Mouse (Mus musculus): ENCODE measurements around the gene Il17rd. TPM values are rescaled to one million over a fixed set of nuclear protein-coding genes. Genes with fewer than 3 reads are reported as not detected.

The Il17rd gene
- polyA plus RNA-seq, 1 experiment from 2014 or later = 0.73 TPM

GRCm38 (mm10) chr14:27004906-27005305, 33.8 kb upstream of the Il17rd start:
- H3K27ac ChIP-seq (ENCODE audit: low read depth, low read length) = no peak overlapping the region
- TF ChIP-seq CTCF (IDR thresholded peaks at IDR 0.05; ENCODE audit: low read depth) = no peak
- no peaks in the 10 kb centered on the region for H3K27me3 ChIP-seq (replicated peaks; ENCODE audit: control insufficient read depth, insufficient read depth, low read length)
- H3K4me3 ChIP-seq (ENCODE audit: low read depth, low read length) = no peak overlapping the region
- ATAC-seq = no peak
- H3K9ac ChIP-seq (ENCODE audit: low read depth, low read length) = no peak overlapping the region
- no peaks in the 10 kb centered on the region for H3K36me3 ChIP-seq (ENCODE audit: control insufficient read depth, insufficient read depth)
- 57% methylated on average over 7 of the region's 7 CpGs for WGBS
- no peak overlapping the region for H3K4me2 ChIP-seq (replicated peaks; ENCODE audit: low read depth)
- no peaks in the 10 kb centered on the region for H3K9me3 ChIP-seq (ENCODE audit: control insufficient read depth)
- 0 out of 2 replicates have a peak, but pooled peaks cover 2% of the 10 kb centered on the region for H3K4me1 ChIP-seq (replicated peaks; ENCODE audit: control insufficient read depth, insufficient read depth, low read length)

DNA sequence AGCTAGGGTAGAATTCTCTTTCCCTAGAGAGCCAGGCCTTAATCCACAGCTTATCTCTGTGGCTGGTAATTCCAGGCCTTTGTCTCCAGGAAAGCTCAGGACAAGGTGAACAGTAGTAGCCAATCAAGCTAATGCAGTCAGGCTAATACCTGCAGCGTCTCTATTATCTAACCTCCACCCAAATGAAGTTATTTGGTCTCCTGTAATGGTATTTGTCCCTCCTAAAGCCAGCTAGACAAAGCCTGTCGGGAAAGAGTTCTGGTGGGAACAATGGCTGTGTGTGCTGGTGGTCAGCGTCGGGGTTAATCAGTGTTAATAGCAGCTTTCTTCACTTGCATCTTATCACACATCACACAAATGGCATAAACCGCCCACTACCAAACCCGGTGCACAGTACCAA, 32.8 kb upstream of the Il17rd start:
- no peak for ATAC-seq
- no peaks in the 10 kb centered on the region for H3K9me3 ChIP-seq (ENCODE audit: control insufficient read depth)
- H3K27me3 ChIP-seq (replicated peaks; ENCODE audit: control insufficient read depth, insufficient read depth, low read length) = no peaks in the 10 kb centered on the region
- TF ChIP-seq CTCF (IDR thresholded peaks at IDR 0.05; ENCODE audit: low read depth) = no peak
- H3K4me1 ChIP-seq (replicated peaks; ENCODE audit: control insufficient read depth, insufficient read depth, low read length) = no peaks in the 10 kb centered on the region
- no peak overlapping the region for H3K4me2 ChIP-seq (replicated peaks; ENCODE audit: low read depth)
- WGBS = 33% methylated on average over 6 of the region's 6 CpGs
- no peak overlapping the region for H3K27ac ChIP-seq (ENCODE audit: low read depth, low read length)
- H3K9ac ChIP-seq (ENCODE audit: low read depth, low read length) = no peak overlapping the region
- H3K4me3 ChIP-seq (ENCODE audit: low read depth, low read length) = no peak overlapping the region
- H3K36me3 ChIP-seq (ENCODE audit: control insufficient read depth, insufficient read depth) = no peaks in the 10 kb centered on the region

DNA sequence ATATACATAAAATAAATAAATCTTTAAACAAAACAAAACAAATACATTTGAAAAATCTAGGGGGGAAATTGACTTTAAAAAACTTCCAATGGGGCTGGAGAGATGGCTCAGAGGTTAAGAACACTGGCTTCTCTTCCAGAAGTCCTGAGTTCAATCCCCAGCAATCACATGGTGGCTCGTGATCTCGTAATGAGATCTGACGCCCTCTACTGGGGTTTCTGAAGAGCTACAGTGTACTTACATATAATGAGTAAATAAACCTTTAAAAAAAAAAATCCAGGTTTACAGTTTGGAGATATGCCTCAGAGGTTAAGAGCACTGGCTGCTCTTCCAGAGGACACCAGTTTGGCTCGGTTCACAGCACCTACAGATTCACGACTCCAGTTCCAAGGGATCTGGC, 27.2 kb upstream of the Il17rd start:
- ATAC-seq = no peak
- H3K36me3 ChIP-seq (ENCODE audit: control insufficient read depth, insufficient read depth) = no peaks in the 10 kb centered on the region
- no peaks in the 10 kb centered on the region for H3K4me1 ChIP-seq (replicated peaks; ENCODE audit: control insufficient read depth, insufficient read depth, low read length)
- TF ChIP-seq CTCF (IDR thresholded peaks at IDR 0.05; ENCODE audit: low read depth) = no peak
- 80% methylated on average over 5 of the region's 5 CpGs for WGBS
- H3K27ac ChIP-seq (ENCODE audit: low read depth, low read length) = no peak overlapping the region
- H3K4me3 ChIP-seq (ENCODE audit: low read depth, low read length) = no peak overlapping the region
- H3K9me3 ChIP-seq (ENCODE audit: control insufficient read depth) = no peaks in the 10 kb centered on the region
- no peak overlapping the region for H3K9ac ChIP-seq (ENCODE audit: low read depth, low read length)
- H3K4me2 ChIP-seq (replicated peaks; ENCODE audit: low read depth) = no peak overlapping the region
- H3K27me3 ChIP-seq (replicated peaks; ENCODE audit: control insufficient read depth, insufficient read depth, low read length) = no peaks in the 10 kb centered on the region

DNA sequence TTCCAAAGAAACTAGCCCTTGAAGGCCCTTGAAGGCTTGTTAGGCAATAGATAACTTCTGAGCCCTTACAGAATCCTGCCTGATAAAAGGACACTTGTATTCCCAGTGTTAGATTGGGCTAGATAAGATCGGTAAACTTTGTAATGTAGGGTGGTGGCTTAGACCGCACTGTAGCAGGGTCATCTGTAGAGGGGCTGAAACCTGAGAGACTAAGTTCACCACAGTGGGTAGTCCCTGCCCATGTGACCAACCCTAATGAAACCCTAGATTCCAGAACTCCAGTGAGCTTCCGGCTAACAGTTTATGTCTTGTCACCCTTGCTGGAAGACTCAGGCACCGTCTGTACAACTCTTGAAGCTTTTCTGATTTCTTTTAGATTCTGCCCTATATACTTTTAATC, 25.1 kb upstream of the Il17rd start:
- no peaks in the 10 kb centered on the region for H3K27me3 ChIP-seq (replicated peaks; ENCODE audit: control insufficient read depth, insufficient read depth, low read length)
- no peaks in the 10 kb centered on the region for H3K4me1 ChIP-seq (replicated peaks; ENCODE audit: control insufficient read depth, insufficient read depth, low read length)
- no peak overlapping the region for H3K4me3 ChIP-seq (ENCODE audit: low read depth, low read length)
- TF ChIP-seq CTCF (IDR thresholded peaks at IDR 0.05; ENCODE audit: low read depth) = no peak
- H3K27ac ChIP-seq (ENCODE audit: low read depth, low read length) = no peak overlapping the region
- no peaks in the 10 kb centered on the region for H3K9me3 ChIP-seq (ENCODE audit: control insufficient read depth)
- no peak for ATAC-seq
- H3K9ac ChIP-seq (ENCODE audit: low read depth, low read length) = no peak overlapping the region
- H3K36me3 ChIP-seq (ENCODE audit: control insufficient read depth, insufficient read depth) = no peaks in the 10 kb centered on the region
- H3K4me2 ChIP-seq (replicated peaks; ENCODE audit: low read depth) = no peak overlapping the region
- WGBS = 29% methylated on average over 4 of the region's 4 CpGs

DNA sequence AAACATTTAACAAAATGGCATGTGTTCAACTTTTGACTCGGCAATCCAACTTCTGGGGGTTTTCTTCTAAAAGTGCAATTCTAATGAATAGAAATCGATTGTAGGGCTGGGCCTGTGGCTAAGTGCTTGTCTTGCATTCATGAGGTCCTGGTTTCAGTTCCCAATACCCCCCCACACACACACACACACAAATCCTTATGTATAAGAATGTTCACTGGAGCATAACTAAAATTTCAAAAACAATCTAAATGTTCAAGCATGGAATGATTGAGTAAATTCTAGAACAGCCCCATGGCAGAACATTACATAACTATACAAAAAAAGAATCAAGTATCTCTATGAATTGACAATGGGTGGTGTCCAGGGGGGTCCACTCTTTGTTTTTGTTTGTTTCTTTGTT, 20.8 kb upstream of the Il17rd start:
- no peak overlapping the region for H3K27ac ChIP-seq (ENCODE audit: low read depth, low read length)
- no peak for TF ChIP-seq CTCF (IDR thresholded peaks at IDR 0.05; ENCODE audit: low read depth)
- H3K4me1 ChIP-seq (replicated peaks; ENCODE audit: control insufficient read depth, insufficient read depth, low read length) = no peaks in the 10 kb centered on the region
- no peak for ATAC-seq
- no peaks in the 10 kb centered on the region for H3K27me3 ChIP-seq (replicated peaks; ENCODE audit: control insufficient read depth, insufficient read depth, low read length)
- no peak overlapping the region for H3K9ac ChIP-seq (ENCODE audit: low read depth, low read length)
- WGBS = 88% methylated on average over 2 of the region's 2 CpGs
- H3K9me3 ChIP-seq (ENCODE audit: control insufficient read depth) = no peaks in the 10 kb centered on the region
- no peak overlapping the region for H3K4me2 ChIP-seq (replicated peaks; ENCODE audit: low read depth)
- H3K36me3 ChIP-seq (ENCODE audit: control insufficient read depth, insufficient read depth) = no peaks in the 10 kb centered on the region
- H3K4me3 ChIP-seq (ENCODE audit: low read depth, low read length) = no peak overlapping the region

DNA sequence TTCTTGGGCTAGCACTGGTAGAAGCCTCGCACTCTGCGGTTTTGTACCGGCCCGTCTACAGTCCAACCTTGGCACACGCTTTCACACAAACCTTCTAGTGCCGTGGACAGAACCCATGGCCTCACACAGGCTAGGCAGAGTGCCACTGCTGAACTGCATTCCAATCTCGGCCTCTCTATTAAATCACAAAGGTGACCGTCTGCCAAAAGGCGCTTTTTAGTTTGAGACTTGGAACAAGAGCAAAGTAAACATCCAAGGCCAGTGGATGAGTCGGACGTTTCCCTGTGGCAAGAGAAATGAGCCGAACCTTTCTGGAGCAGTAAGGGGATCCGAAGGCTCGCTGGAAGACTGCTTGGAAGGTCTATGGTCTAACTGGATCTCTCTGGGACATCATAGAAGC, 18.9 kb upstream of the Il17rd start:
- no peaks in the 10 kb centered on the region for H3K9me3 ChIP-seq (ENCODE audit: control insufficient read depth)
- H3K27me3 ChIP-seq (replicated peaks; ENCODE audit: control insufficient read depth, insufficient read depth, low read length) = no peaks in the 10 kb centered on the region
- H3K4me1 ChIP-seq (replicated peaks; ENCODE audit: control insufficient read depth, insufficient read depth, low read length) = no peaks in the 10 kb centered on the region
- H3K9ac ChIP-seq (ENCODE audit: low read depth, low read length) = no peak overlapping the region
- no peak for TF ChIP-seq CTCF (IDR thresholded peaks at IDR 0.05; ENCODE audit: low read depth)
- WGBS = 71% methylated on average over 14 of the region's 14 CpGs
- no peaks in the 10 kb centered on the region for H3K36me3 ChIP-seq (ENCODE audit: control insufficient read depth, insufficient read depth)
- no peak overlapping the region for H3K27ac ChIP-seq (ENCODE audit: low read depth, low read length)
- no peak overlapping the region for H3K4me3 ChIP-seq (ENCODE audit: low read depth, low read length)
- H3K4me2 ChIP-seq (replicated peaks; ENCODE audit: low read depth) = no peak overlapping the region
- no peak for ATAC-seq

GRCm38 (mm10) chr14:27022876-27023275, 15.9 kb upstream of the Il17rd start:
- no peak for ATAC-seq
- no peak overlapping the region for H3K27ac ChIP-seq (ENCODE audit: low read depth, low read length)
- no peak overlapping the region for H3K4me2 ChIP-seq (replicated peaks; ENCODE audit: low read depth)
- H3K27me3 ChIP-seq (replicated peaks; ENCODE audit: control insufficient read depth, insufficient read depth, low read length) = no peaks in the 10 kb centered on the region
- H3K4me1 ChIP-seq (replicated peaks; ENCODE audit: control insufficient read depth, insufficient read depth, low read length) = no peaks in the 10 kb centered on the region
- H3K9me3 ChIP-seq (ENCODE audit: control insufficient read depth) = no peaks in the 10 kb centered on the region
- H3K36me3 ChIP-seq (ENCODE audit: control insufficient read depth, insufficient read depth) = no peaks in the 10 kb centered on the region
- H3K4me3 ChIP-seq (ENCODE audit: low read depth, low read length) = no peak overlapping the region
- WGBS = 48% methylated on average over 11 of the region's 11 CpGs
- no peak overlapping the region for H3K9ac ChIP-seq (ENCODE audit: low read depth, low read length)
- TF ChIP-seq CTCF (IDR thresholded peaks at IDR 0.05; ENCODE audit: low read depth) = peak; percentile 86
